Mouse (Mus musculus) R1 (cell line): ENCODE results near the gene Tstd1.
A peak's percentile ranks its signal among the peaks of the same experiment; 100 is the strongest.

ENCODE experiments used
- DNase-seq: peaks from one replicate; pipeline ENCODE4 v3.0.0-alpha.2; 2018; ENCODE audit warnings: low read depth, low spot score

Gene Tstd1

DNA sequence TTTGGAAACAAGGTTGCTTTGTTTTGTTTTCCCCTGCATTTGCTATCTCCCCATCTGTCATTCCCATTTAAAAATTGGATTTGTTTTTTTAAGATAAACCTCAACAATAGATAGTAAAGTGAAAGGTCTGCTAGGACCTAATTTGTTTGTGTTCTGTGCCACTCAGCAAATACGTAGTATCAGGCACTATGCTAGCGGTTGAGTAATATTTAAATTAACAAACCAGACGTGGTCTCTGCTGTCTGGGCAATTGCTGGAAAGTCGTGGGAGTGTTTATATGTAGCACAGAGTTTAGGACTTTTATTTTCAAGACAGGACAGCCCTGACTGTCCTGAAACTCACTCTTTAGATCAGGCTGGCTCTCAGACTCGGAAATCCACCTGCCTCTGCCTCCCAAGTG, 33.9 kb downstream of the Tstd1 start:
- DNase-seq: no peak

DNA sequence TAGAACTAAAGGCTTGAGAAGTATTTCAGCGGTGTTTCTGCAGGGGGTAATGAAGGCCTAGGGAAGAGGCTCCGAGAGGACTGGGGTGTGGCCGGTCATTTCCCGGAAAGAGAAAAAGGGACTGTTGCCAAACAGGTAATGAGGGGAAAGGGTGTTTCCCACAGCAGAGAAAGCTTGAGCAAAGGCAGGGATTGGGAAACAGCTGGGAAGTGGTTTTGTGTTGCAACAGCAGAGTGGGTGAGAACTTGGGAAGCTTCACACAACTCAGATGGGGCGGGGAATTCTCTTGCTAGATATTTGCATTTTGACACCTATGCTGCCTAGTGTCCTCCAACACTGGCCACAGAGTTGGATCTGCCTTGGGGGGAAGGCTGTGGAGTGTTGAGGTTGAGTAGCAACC, 34.3 kb downstream of the Tstd1 start:
- DNase-seq: peak; percentile 50

DNA sequence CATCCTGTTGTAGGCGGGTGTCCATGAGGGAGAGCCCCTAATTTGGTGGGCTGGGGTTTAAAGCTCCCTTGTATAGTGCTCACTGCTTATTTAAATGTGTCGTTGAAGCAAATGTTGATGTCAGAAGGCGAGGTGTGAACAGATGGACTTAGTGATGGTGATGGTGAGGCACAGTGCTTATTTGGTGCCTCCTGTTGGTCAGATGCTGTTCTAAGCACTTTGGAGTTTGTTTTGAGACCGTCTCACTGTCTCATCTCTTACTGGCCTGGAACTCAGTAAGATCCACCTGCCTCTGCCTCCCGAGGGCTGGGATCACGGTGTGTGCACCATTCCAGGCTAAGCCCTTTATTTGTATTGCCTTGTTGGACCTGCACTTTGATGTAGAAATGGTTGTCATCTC, 36.3 kb downstream of the Tstd1 start:
- DNase-seq: no peak

DNA sequence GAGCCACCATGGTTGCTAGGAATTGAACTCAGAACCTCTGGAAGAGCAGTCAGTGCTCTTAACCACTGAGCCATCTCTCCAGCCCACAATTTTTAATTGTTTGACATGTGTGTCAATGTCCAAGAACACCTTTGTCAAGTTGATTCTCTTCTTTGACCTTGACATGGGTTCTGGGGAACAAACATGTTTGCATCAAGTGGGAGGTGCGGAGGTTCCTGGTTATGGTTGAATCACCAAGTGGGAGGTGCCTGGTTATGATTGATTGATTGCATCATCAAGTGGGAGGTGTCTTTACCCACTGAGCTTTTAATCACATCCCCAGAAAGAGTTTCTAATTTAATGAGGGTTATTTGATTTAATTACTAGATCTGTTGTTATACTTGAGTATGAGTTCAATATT, 38.9 kb downstream of the Tstd1 start:
- DNase-seq: no peak

DNA sequence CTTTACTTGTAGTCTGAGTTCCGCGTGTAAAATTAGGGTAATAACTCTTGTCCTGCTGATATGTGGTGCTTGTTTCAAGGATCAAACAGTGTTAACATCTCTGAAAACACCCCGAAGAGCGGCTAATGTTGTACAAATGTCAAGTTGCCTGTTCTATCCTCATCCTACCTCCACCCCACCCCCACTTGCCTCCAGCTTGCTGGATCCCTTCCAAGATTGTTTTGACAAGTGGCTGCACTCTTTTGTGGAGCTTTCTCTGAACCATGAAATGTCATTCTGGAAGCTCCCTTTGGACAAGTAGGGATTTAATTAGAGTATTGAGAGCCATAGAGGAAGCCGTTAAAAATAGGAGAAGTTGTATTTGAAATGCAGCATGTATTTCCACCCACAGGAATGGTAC, 41.1 kb downstream of the Tstd1 start:
- no peak for DNase-seq

DNA sequence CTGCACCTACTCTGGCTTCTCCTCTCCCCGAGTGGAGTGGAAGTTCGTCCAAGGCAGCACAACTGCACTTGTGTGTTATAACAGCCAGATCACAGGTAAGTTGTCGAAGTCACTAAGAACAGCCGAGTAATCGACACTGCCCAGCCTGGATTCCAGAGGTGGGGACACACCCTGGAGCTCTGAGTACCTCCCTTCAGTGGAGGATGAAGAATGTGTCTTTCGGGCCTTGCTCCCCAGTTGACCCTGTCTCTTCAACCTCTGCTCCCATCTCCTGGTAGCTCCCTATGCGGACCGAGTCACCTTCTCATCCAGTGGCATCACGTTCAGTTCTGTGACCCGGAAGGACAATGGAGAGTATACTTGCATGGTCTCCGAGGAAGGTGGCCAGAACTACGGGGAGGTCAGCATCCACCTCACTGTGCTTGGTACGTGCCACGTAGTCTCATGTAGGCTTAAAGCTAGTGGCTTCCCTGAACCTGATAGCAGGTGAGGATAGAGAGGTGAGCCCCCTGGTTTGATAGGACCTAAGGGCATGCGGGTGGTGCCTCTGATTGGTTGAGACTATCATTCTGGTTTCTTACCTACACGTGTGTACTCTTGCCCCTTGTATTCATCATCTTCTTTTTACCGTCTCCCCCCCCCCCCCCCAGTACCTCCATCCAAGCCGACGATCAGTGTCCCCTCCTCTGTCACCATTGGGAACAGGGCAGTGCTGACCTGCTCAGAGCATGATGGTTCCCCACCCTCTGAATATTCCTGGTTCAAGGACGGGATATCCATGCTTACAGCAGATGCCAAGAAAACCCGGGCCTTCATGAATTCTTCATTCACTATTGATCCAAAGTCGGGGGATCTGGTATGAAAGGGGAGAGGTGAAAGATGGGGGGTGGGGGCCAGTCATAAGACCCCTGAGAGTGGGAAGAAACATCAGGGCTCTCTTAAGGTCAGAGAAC, 42.2 kb downstream of the Tstd1 start:
- peak; percentile 75 for DNase-seq

DNA sequence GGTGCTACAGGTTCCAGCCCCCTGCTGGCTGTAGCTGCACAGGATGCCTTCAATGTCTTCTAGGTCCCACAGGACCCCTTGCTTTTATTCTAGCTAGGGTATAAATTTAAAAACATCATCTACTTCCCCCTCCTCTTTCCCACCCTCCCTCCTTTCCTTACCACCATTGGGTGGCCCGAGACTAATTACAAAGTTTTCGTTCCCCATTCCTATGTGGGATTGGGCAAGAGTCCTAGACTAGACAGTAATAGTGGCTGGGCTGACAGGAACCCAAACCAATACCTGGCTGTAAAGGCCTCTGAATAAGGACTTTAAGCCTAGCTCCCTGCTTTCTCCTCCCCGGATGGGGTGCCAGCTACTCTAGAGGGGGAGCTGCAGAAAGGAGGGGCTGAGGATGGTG, 44.5 kb downstream of the Tstd1 start:
- no peak for DNase-seq

DNA sequence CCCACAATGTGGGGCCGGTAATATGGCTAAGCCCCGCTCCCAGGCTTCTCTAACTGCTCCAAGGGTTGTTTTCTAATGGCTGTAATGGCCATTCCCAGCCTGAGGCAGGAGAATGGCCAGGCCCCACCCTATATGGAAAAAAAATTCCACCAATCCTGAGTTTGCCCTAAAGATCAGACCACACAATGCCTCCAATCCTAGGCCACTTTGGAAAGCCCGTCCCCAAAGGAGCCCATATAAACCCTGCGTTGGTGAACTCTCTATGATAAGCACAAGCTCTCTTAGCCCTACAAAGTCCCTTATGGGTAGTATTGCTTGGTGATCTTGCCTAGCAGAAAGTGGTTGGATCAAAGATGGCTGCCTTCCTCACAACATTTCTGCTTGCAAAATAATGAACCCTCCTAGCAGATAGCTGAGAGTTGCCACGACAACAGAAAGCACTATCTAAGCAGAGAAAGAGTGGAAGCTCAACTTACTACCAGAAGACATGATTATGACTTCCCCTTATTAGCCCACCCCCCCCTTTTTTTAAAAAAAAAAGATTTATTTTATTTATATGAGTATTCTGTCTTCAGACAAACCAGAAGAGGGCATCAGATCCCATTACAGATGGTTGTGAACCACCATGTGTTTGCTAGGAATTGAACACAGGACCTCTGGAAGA, 47.2 kb downstream of the Tstd1 start:
- peak; percentile 87 for DNase-seq

DNA sequence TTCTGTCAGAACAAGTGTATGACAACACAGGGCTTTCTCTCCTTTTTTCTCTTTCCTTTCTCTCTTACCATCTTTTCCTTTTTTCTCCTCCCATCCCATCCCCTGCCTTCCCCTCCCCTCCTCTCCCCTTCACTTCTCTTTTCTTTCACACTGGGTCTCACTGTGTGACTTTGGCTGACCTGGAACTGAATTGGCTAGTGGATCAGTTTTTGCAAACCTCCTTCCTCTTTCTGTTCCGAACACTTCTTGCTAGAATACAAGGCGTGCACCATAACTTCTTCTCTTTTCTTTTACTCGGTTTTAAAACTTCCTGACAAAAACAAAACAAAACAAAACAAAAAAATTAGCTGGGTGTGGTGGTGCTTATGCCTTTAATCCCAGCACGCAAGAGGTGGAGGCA, 47.9 kb downstream of the Tstd1 start:
- no peak for DNase-seq

DNA sequence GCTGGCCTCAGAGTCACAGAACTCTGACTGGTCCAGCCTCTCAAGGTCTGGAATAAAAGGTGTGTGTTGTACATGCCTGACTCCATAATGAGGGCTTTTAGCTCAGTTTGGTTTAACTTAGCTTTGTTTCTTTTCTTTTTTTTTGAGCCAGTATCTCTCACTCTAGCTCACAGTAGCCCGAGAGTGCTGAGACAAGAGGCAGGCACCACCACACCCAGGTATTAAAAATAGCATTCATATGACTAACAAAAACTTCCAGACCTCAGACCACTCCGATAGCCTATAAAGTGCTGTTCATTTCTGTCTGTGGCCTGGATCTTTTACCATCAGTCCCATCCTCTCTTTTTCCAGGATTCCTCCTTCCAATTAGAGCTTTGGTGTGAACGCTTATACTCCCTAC, 51.0 kb downstream of the Tstd1 start:
- DNase-seq: no peak
